Mouse (Mus musculus) lung, postnatal 14 days (tissue): ENCODE measurements around the gene Gm11938.

ENCODE experiments used
- DNase-seq: peaks from one replicate; pipeline ENCODE4 v3.0.0; 2021

Gene Gm11938

DNA sequence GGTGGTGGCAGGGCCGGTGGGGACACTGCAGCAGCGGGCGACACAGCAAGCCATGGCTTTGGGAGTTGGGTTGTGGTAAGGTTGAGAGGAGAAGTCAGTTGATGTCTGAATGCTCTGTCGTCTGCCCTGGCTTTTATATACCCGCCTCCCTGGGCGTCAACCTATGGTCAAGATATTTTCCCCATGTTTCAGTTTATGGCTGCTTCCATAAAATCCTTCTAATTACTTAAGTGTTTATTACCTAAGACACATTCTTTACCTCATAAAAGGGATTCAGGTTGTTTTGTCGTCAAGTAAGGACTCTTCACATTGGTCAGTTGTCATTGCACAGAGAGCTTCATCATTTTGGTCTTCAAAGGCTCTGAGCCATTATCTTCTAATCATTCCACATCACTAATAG, 36.6 kb downstream of the Gm11938 start, which contains the start of gene Krtap3-1:
Krtap3-1 (minus strand) TSS at position 101 of the 400 bp plus-strand sequence.
- DNase-seq, result no peak

GRCm38 (mm10) chr11:99562580-99562979, 40.5 kb downstream of the Gm11938 start:
- no peak for DNase-seq

DNA sequence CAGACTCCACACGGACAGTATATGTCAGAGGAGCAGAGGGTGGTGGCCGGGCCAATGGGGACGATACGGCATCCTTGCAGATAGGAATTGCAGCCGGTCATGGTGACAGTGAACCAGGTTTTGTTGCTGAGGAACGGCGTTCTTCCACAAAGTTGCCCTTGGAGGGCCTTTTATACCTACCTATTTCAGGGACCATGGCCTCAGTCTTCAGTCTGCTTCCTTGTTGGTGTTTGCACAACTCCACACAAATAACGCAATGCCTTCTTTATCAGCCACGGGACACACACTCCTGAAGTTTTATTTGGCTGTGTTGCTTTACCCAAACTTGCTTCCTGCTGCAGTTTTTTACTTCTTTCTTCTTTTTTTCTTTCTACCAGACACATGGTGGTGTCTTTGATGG, 43.7 kb downstream of the Gm11938 start, which contains the start of gene Gm11939:
Gm11939 (minus strand) TSS at position 101 of the 400 bp plus-strand sequence.
- no peak for DNase-seq

DNA sequence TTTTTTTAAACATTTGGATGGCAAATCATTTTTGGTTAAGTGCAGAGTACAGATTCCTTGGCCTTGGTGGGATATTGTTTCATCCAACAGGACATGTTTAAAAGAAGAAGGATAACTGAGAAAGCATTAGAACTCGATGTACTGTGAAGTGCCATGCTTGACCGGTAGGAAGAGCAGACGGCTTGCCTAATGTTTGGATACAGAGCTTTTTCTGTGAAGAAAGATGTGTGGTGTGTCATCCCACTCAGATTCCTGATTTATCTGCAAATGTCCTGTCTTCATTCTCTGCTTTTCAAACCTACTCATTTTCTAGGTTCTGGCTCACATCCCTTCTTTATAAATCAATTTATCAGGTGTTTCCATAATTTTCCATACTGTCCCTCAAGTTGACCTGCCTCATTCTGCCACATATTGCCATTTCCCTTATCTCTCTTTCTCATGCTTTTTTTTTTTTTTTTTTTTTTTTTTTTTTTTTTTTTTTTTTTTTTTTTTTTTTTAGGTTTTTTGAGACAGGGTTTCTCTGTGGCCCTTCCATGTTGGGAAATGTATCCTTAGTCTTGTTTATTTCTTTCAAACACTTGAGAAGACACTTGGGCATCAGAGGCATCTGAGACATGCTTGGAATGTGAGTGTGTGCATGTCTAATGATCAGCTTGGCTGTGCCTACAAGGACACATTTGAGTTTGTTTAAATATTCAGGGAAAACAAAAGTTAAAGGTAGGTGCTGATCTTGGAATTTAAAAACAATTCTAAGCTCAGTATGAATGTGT, 44.9 kb downstream of the Gm11938 start:
- DNase-seq, result no peak

GRCm38 (mm10) chr11:99556753-99557152, 46.4 kb downstream of the Gm11938 start, which contains the start of gene Krtap3-2:
Gene Krtap3-2, minus strand, starts transcription at chr11:99556853.
- DNase-seq, result no peak

GRCm38 (mm10) chr11:99556195-99556594, 46.9 kb downstream of the Gm11938 start:
- DNase-seq, result no peak
